Mouse (Mus musculus) liver, postnatal 0 days (tissue): ENCODE data around the gene Mrm3.

Source experiments
- CTCF ChIP-seq: sonication (generic); IDR thresholded peaks from 2 replicates; pipeline ENCODE4 v1.5.1; 2016; ENCODE audit warnings: antibody characterized with exemption, low read depth
- EP300 ChIP-seq: IDR thresholded peaks from 2 replicates; pipeline ENCODE4 v1.6.1; 2016; ENCODE audit warnings: antibody characterized with exemption, low read depth, mild to moderate bottlenecking

DNA sequence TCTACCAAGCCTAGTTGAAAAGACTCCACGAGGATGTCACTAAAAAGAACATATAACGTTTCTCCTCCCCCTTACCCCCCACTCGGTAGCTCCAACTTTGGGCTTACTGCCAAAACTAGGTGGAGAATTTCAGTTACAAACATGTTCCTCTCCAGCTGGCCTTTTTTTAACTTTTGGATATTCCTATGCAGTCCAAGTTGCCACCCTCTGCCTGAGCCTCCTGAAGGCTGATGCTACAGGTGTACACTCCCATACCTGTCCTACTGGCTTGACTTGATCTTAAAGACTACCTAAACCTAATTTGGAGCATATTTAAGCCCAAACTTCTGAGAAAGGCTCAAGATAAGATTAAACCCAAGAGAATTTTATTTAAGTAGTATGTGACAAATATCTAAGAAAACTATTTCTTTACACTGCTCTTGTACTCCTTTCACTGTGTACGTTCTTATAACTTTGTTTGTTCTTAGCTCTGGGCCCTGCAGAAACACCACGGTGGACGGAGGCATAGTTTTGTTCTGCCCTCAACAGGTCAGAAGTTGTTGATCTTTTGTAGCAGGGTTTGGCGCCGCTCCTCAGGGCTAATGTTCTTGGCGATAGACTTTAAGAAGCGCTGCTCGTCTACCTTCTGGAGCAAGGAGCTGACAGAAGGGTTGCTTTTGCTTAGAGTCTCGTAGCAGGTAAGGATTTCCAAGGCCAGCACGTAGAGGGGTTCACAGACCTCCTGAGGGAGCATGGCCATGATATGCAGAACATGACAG lies 33.1 kb upstream of the Mrm3 start:
- TF ChIP-seq CTCF (no peak), EP300 (no peak)
